Mouse (Mus musculus): Measurements from ENCODE around the gene Ttll11. TPM values are rescaled to one million over a fixed set of nuclear protein-coding genes. Genes with fewer than 3 reads are reported as not detected.

Ttll11 gene
- total RNA-seq, 2 experiments from 2014 or later = 25.7 to 26.5 TPM

DNA sequence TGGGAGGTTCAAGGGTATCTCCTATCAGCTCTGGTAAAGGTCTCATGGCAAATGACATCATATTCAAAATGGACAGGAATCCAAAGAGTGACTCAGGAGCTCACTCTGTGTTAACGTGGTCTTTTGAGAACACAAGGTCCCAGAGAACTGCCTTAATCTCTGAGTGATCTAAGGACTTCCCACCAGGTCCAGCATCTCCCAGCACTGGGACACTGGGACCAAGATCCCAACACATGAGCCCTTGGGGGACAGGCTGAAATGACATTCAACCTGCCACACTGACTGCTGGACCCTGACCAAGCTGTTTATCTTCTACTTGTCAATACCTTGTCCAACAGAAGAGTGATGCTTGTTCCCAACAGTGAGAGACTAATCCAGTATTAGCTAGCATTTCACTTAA is 68.0 kb downstream of the Ttll11 start:
- no peak for DNase-seq (ENCODE audit: low spot score in 2 of 2)
- intact Hi-C loops (cut with DNase I) = no loop called here

DNA sequence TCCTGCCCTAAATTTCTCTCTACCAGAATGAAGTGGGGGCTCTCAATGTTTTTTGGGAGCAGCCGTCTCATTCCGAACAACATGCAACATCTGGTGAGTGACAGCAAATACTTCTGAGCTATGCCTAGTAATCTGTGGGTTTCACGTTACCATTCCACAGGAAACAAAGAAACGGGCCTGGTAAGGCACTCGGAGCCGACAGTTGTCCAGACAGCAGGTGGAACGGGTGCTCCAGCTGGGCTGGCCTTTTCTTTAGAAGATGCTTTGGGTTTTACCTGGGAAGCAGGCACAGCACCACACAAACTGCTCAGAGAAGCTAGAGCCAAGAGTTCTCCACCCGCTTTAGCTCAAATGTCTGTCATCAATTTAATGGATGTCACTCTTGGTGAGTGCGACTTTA is 69.0 kb downstream of the Ttll11 start:
- intact Hi-C loops (cut with DNase I) = no loop called here

GRCm38 (mm10) chr2:35909353-35909752 is 70.4 kb downstream of the Ttll11 start:
- intact Hi-C loops (cut with DNase I) = no loop called here
- no peak for DNase-seq (ENCODE audit: low spot score in 2 of 2)

More for the DNA sequence above, 69.0 kb downstream of the Ttll11 start:
- DNase-seq (ENCODE audit: low spot score in 2 of 2) = no peak

GRCm38 (mm10) chr2:35907578-35907977 is 72.1 kb downstream of the Ttll11 start:
- no peak for DNase-seq (ENCODE audit: low spot score in 2 of 2)
- intact Hi-C loops (cut with DNase I) = loop anchor here (2.0 kb wide), 2 partner anchors 259 to 363 kb away; no protein-coding TSS in a partner anchor

- DNase-seq (ENCODE audit: low spot score in 2 of 2) = peak; percentile 80 to 82
- intact Hi-C loops (cut with DNase I) = loop anchor here (2.0 kb wide), 2 partner anchors 257 to 361 kb away; no protein-coding TSS in a partner anchor
These were observed 73.4 kb downstream of the Ttll11 start for GRCm38 (mm10) chr2:35906174-35906798.

DNA sequence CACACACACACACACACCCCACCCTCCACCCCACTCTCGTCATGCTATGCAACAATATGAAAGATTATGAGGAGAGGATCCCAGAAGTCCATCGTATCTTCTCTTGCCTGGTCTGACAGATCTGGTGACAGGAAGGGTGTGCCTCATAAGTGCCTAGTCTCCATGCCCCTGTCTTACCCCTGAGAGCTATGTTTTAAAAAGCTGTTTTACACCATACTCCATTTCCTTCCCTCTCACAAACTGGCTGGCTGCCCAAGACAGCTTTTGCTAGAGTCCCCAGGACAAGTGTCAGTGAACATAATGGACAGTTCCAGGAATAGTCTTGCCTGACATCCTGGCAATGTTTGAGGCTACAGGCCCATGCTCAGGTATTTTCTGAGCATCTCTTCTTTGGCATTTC is 78.9 kb downstream of the Ttll11 start:
- no peak for DNase-seq (ENCODE audit: low spot score in 2 of 2)
- intact Hi-C loops (cut with DNase I) = no loop called here

GRCm38 (mm10) chr2:35899712-35900111 is 80.0 kb downstream of the Ttll11 start:
- intact Hi-C loops (cut with DNase I) = no loop called here
- no peak for DNase-seq (ENCODE audit: low spot score in 2 of 2)

GRCm38 (mm10) chr2:35899135-35899474 is 80.6 kb downstream of the Ttll11 start:
- intact Hi-C loops (cut with DNase I) = no loop called here
- no peak for DNase-seq (ENCODE audit: low spot score in 2 of 2)

DNA sequence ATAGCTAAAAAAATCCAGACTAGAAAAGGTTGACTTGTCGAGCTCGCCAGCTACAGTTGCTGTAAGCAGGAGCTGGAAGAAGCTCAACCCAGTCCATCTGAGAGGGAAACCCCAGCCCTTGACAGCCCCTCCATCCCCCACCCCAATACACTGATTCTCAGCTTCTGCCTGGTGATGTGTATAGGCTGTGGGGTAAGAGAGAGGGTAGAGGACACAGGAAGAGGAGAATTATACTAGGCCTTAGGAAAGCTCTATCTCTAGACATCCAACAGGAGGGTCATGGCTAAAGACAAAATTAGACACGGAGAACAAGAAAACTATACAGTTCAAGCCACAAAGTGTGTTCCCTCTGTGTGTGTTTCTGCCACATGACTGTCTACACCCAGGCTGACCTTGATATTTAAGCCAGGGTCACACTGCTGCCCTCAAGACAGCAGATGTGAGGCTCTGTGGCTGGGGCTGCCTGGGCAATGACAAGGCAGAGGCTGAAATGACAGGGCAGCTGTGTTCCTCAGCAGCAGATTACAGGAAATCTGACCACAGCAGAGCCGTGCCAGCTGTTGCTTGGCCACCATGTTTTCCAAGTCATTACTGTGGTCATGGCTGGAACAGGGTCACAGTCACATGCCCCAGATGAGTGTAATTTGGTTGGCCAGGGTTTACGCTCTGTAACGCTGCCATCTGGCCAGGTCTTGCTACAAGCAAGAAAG is 81.1 kb downstream of the Ttll11 start:
- intact Hi-C loops (cut with DNase I) = no loop called here
- no peak for DNase-seq (ENCODE audit: low spot score in 2 of 2)

GRCm38 (mm10) chr2:35897125-35897524 is 82.6 kb downstream of the Ttll11 start:
- intact Hi-C loops (cut with DNase I) = no loop called here
- DNase-seq (ENCODE audit: low spot score in 2 of 2) = peak in 1 of 2 experiments; percentile 21

DNA sequence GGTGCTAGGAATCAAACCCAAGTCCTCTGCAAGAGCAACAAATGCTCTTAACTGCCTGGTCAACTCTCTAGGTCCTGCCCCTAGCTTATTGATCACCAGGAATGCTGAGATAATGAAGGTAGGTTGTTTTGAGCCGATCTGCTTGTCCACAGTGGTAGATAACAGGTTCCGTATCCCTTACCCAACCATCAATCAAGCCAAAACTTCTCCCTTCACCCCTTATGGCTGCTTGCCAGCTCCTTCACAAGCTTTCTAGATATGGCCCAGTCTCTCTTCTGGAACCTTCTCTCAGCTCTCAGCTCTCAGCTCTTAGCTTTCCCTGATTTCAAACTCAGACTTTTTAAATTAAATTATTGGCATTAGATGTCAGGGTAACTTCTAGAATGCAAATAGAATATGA is 85.2 kb downstream of the Ttll11 start:
- DNase-seq (ENCODE audit: low spot score in 2 of 2) = no peak
- intact Hi-C loops (cut with DNase I) = no loop called here

- intact Hi-C loops (cut with DNase I) = no loop called here
- DNase-seq (ENCODE audit: low spot score in 2 of 2) = no peak
These were observed 89.1 kb downstream of the Ttll11 start for GRCm38 (mm10) chr2:35890635-35891034.

GRCm38 (mm10) chr2:35889776-35890175 is 89.9 kb downstream of the Ttll11 start:
- intact Hi-C loops (cut with DNase I) = no loop called here
- no peak for DNase-seq (ENCODE audit: low spot score in 2 of 2)

DNA sequence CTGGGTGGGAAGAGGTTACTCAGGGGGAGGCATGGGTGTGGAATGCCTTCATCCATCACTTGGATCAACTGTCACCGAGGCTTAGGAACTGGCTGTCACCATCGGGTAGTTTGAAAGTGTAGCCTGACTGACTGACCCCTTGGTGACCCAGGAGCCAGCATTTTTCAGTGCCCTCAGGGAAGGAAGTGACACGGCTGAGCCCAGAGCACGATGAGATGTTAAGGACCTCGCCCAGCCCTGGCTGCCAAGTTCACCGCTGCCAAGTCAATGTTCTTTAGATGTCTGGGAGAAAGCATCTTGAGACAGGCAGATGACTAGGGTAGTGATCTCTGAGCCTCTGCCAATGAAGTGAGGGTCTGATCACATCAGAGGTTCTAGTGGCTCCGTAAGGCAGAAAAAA is 95.4 kb downstream of the Ttll11 start:
- intact Hi-C loops (cut with DNase I) = no loop called here
- DNase-seq (ENCODE audit: low spot score in 2 of 2) = no peak

- intact Hi-C loops (cut with DNase I) = no loop called here
- DNase-seq (ENCODE audit: low spot score in 2 of 2) = no peak
These were observed 97.3 kb downstream of the Ttll11 start for GRCm38 (mm10) chr2:35882336-35882987.

DNA sequence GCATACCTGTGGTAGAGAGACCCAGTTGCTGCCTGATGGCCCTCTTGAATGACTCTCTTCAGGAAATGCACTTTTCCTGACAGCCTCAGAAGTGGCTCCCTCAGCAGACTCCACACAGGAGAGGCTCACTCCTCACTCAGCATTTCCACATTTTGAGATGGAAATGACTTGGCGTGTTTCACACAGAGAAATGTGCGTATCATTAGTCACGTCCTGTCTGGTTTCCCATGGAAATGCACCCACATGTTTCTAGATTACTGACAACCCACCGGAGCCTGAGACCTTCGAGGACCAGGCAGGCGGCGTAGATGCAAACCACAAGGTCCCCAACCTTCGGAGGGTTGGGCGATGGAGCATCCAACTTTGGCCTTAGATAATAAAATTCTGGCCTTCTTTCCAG is 97.8 kb downstream of the Ttll11 start:
- intact Hi-C loops (cut with DNase I) = no loop called here
- no peak for DNase-seq (ENCODE audit: low spot score in 2 of 2)

- intact Hi-C loops (cut with DNase I) = no loop called here
- DNase-seq (ENCODE audit: low spot score in 2 of 2) = no peak
These were observed 99.4 kb downstream of the Ttll11 start for GRCm38 (mm10) chr2:35880362-35880761.

DNA sequence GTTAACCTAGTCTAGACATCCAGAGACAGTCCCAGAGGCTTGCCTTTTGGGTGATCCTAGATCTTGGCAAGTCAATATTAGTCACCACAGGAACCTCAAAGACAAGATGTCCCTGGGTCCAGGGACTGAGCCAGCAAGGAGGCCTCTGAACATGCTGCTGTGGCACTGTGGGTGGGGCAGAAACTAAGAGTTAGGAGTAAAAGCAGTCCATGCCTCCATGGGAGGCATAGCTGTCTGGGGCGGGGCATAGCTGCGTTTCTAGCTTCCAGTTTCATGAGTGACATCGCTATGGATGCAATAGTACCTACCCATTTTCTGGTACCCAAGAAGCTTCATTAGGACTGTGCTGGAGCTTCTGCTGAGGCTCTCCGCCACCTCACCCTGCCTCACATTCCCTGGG is 99.8 kb downstream of the Ttll11 start:
- DNase-seq (ENCODE audit: low spot score in 2 of 2) = no peak
- intact Hi-C loops (cut with DNase I) = no loop called here

GRCm38 (mm10) chr2:35878506-35878905 is 101.2 kb downstream of the Ttll11 start:
- no peak for DNase-seq (ENCODE audit: low spot score in 2 of 2)
- intact Hi-C loops (cut with DNase I) = no loop called here

DNA sequence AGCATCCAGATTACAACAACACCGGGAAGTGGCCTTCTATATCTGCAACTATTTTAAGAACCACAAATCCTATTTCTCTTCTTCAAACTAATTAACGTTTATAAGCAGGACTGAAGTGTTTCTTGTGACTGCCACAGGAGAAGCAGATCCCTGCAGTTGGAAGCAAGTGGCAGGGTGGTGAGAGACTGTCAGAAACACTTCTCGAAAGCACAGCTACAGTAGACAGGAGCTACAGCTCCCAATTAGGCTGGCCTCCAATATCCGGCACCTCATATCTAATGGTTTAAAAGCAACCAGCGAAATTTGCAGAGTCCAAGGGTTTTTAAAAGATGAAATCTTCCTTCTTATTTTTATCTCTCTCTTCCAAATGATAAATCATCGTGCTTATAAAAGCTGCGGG is 104.1 kb downstream of the Ttll11 start:
- intact Hi-C loops (cut with DNase I) = no loop called here
- DNase-seq (ENCODE audit: low spot score in 2 of 2) = peak; percentile 36 to 37

GRCm38 (mm10) chr2:35874421-35874820 is 105.3 kb downstream of the Ttll11 start:
- no peak for DNase-seq (ENCODE audit: low spot score in 2 of 2)
- intact Hi-C loops (cut with DNase I) = no loop called here
